Comparison of ENCODE assay signal across 14 mouse cellular contexts in the genomic region with DNA sequence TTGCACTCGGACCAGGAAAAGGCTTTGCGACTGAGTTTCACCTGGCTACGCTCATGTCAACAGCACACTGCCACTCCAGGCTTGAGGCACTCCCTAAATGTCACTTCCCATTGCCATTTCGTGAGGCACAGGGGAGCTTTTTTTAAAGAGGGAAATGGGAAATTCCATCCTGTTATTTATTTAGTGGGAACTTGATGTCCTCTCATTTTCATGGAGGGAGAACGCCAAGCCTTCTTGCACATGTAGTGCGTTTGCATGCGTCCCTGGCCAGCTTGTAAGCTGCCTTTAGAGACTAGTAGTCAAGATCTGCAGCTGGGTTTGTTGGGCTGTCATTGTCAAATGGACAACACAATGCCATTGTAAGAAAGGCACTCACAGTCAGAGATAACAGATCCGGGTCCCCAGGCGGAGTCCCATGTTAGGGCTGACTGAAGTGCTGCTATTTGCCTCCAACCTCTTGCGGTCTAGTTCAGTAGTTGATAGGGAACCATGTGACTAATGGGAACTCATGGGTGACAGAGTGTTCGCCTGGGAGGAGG. TPM values are rescaled to one million over a fixed set of nuclear protein-coding genes. Genes with fewer than 3 reads are reported as not detected.
DNase-seq lines count a peak whose midpoint lies in the region; ATAC-seq lines count a peak whose summit lies in the region.
"Had no signal": no experiment of that assay in that cellular context is flagged by ENCODE, and none has a peak within 500 bp of the region (broad histone marks: within the 10 kb centered on the region; RNA-seq: fewer than 3 reads in every experiment).

No protein-coding gene starts in this region.

- DNase-seq in liver, embryonic 11.5 days (ENCODE audit: low spot score): no peak
- no peak for DNase-seq in liver
- DNase-seq in skeletal muscle tissue, adult 2 months (ENCODE audit: low read depth, low spot score): peak; percentile 32
- DNase-seq in left cerebral cortex, postnatal 4 days: no peak
- DNase-seq: adrenal gland, postnatal 14 days; cerebellum, adult 2 months; lung, embryonic 14.5 days had no signal

- 0 out of 2 replicates have a peak, but pooled peaks have one; percentile 54 for ATAC-seq in liver, embryonic 11.5 days (replicated peaks; ENCODE audit: low FRiP score)
- 0 out of 2 replicates have a peak, but pooled peaks have one; percentile 19 for ATAC-seq in heart, embryonic 12.5 days (ENCODE audit: insufficient number of reproducible peaks, low FRiP score)
- ATAC-seq in kidney, embryonic 14.5 days (ENCODE audit: low FRiP score, low TSS enrichment): no peak
- ATAC-seq in frontal cortex, adult (ENCODE audit: low TSS enrichment): no peak
- ATAC-seq: intestine, embryonic 16.5 days; midbrain, embryonic 13.5 days had no signal

- H3K4me1 ChIP-seq in liver, embryonic 11.5 days (replicated peaks; ENCODE audit: control insufficient read depth, insufficient read depth, low read length): peaks cover 29% of the 10 kb centered on the region
- H3K4me1 ChIP-seq in heart, embryonic 12.5 days (replicated peaks): peaks cover 99% of the 10 kb centered on the region
- H3K4me1 ChIP-seq in kidney, embryonic 14.5 days (ENCODE audit: control insufficient read depth, insufficient read depth, low read length): peaks cover 69% of the 10 kb centered on the region

- H3K9me3 ChIP-seq in liver, embryonic 11.5 days (ENCODE audit: control insufficient read depth, low read length): no peaks in the 10 kb centered on the region
- H3K9me3 ChIP-seq in heart, embryonic 12.5 days (replicated peaks): no peaks in the 10 kb centered on the region
- H3K9me3 ChIP-seq in kidney, embryonic 14.5 days (ENCODE audit: control insufficient read depth, low read length): no peaks in the 10 kb centered on the region; the same call in 1 of the 2 replicates
- H3K9me3 ChIP-seq: neural tube, embryonic 12.5 days had no signal

- H3K27me3 ChIP-seq in liver, embryonic 11.5 days (replicated peaks; ENCODE audit: control insufficient read depth, insufficient read depth, low read length): no peaks in the 10 kb centered on the region
- H3K27me3 ChIP-seq in heart, embryonic 12.5 days (replicated peaks): no peaks in the 10 kb centered on the region
- no peaks in the 10 kb centered on the region for H3K27me3 ChIP-seq in kidney, embryonic 14.5 days (ENCODE audit: control insufficient read depth, insufficient read depth, low read length)
- H3K27me3 ChIP-seq: midbrain, embryonic 13.5 days; neural tube, embryonic 12.5 days had no signal

- no peak overlapping the region for H3K27ac ChIP-seq in liver, embryonic 11.5 days (ENCODE audit: low read depth, low read length)
- peak overlapping the region; percentile 72 for H3K27ac ChIP-seq in heart, embryonic 12.5 days (ENCODE audit: poor library complexity, severe bottlenecking)
- 0 out of 2 replicates have a peak overlapping the region, but pooled peaks have one; percentile 17 for H3K27ac ChIP-seq in kidney, embryonic 14.5 days (ENCODE audit: low read depth, low read length)
- H3K27ac ChIP-seq: left cerebral cortex, adult 2 months; midbrain, embryonic 13.5 days; neural tube, embryonic 12.5 days had no signal

- no peak overlapping the region for H3K9ac ChIP-seq in liver, embryonic 11.5 days (ENCODE audit: low read depth, low read length)
- H3K9ac ChIP-seq in heart, embryonic 12.5 days: no peak overlapping the region; the same call in 1 of the 2 replicates
- H3K9ac ChIP-seq in kidney, embryonic 14.5 days (ENCODE audit: low read depth, low read length): no peak overlapping the region
- H3K9ac ChIP-seq: lung, embryonic 14.5 days; midbrain, embryonic 13.5 days; neural tube, embryonic 12.5 days had no signal

- peaks cover 2% of the 10 kb centered on the region; the same call in 1 of the 2 replicates for H3K36me3 ChIP-seq in liver, embryonic 11.5 days (ENCODE audit: control insufficient read depth, insufficient read depth, low read length)
- H3K36me3 ChIP-seq in heart, embryonic 12.5 days: peaks cover 20% of the 10 kb centered on the region
- peaks cover 24% of the 10 kb centered on the region; the same call in 1 of the 2 replicates for H3K36me3 ChIP-seq in kidney, embryonic 14.5 days (ENCODE audit: control insufficient read depth, insufficient read depth, low read length)

- no peak overlapping the region for H3K4me3 ChIP-seq in liver, embryonic 11.5 days (ENCODE audit: low read depth, low read length)
- no peak overlapping the region for H3K4me3 ChIP-seq in heart, embryonic 12.5 days
- no peak overlapping the region for H3K4me3 ChIP-seq in kidney, embryonic 14.5 days (ENCODE audit: low read length)
- H3K4me3 ChIP-seq: left cerebral cortex, adult 2 months; midbrain, embryonic 13.5 days; neural tube, embryonic 12.5 days had no signal

- intact Hi-C loops in left cerebral cortex, postnatal 4 days (cut with DNase I): no loop called here

- 67% methylated on average over 11 of the region's 11 CpGs for WGBS in liver, embryonic 11.5 days
- 38% methylated on average over 11 of the region's 11 CpGs for WGBS in heart, embryonic 12.5 days
- WGBS in kidney, embryonic 14.5 days: 62% methylated on average over 11 of the region's 11 CpGs

- H3K4me2 ChIP-seq in liver, embryonic 11.5 days: no peak overlapping the region
- peak overlapping the region; percentile 44 for H3K4me2 ChIP-seq in heart, embryonic 12.5 days
- no peak overlapping the region for H3K4me2 ChIP-seq in kidney, embryonic 14.5 days (replicated peaks; ENCODE audit: low read depth, low read length)
- H3K4me2 ChIP-seq: lung, embryonic 14.5 days; midbrain, embryonic 13.5 days; neural tube, embryonic 12.5 days had no signal

RNA-seq across cellular contexts. Expression of gene Cnn3, which starts 13.4 kb away (rescaled TPM):
- polyA plus RNA-seq in liver, embryonic 11.5 days (2014; fragmentation: Nextera tagmentation; extraction: Ambion mirVana): 294 and 295 TPM in 2 replicates
- polyA plus RNA-seq in heart, embryonic 12.5 days (2016; fragmentation: Nextera tagmentation; extraction: Ambion mirVana): 455 and 460 TPM in 2 replicates
- 570 and 666 TPM in 2 replicates for polyA plus RNA-seq in kidney, embryonic 14.5 days (2014; fragmentation: Nextera tagmentation; extraction: Ambion mirVana)
- total RNA-seq in left cerebral cortex, postnatal 4 days (2021): 100 to 1,000 TPM; 101 to 110 TPM

Comparison
In these comparisons a context has a peak if more than half of its experiments do, and no peak if none do; other contexts are left out.
1. ATAC-seq: peak in liver, embryonic 11.5 days (single experiment) and heart, embryonic 12.5 days (single experiment); none in kidney, embryonic 14.5 days (single experiment) and frontal cortex, adult (single experiment).